Mouse (Mus musculus) embryonic fibroblast, embryonic 13.5 days (primary cell): ENCODE results near the gene Spaca6.

Experiments
- CTCF ChIP-seq: IDR thresholded peaks from 2 replicates; pipeline ENCODE4 v1.5.1; 2011; ENCODE audit warnings: mild to moderate bottlenecking, control low read depth, low read length, moderate library complexity, borderline replicate concordance; ENCODE audit not compliant: insufficient read depth
- POLR2A ChIP-seq: IDR thresholded peaks from 2 replicates; pipeline ENCODE4 v1.6.1; 2011; ENCODE audit warnings: low read depth, mild to moderate bottlenecking, control low read depth, low read length, moderate library complexity

DNA sequence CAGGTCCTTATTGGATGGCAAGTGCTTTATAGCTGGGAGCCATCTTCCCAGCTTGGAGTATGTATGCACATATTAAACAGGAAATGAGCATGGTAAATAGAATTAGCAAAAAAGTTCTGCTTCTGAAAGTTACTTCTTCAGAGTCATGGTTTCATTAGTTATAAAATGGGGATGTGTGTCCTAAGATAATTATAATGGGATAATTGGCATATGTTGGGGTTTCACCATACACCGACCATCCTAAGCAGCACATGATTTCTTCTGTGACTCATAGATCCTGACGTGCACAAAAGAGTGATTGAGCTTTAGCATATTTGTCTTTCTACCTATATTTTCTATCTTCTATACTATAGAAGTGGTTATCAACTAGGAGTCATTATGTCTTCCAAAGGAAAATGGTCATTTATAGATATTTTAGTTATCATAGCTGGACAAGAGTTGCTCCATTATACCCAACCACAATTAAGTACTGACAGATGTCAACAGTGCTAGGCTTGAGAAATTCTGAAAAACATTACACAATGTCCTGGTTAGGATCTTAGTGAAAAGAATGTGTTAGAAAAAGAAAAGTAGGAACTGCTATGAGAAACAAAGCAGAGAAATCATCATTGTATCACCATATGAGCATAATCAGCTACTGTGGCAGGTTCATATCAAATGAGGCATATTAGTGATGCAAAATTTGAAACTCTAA, 62.9 kb downstream of the Spaca6 start:
- no peak for TF ChIP-seq CTCF
- TF ChIP-seq POLR2A = no peak
